Mouse (Mus musculus): ENCODE results near the gene Apobec4.
"Not testable (repeated sequence)": the region's sequence is repeated elsewhere in the genome, so short reads cannot be mapped to it uniquely, and the experiment has no call there.

Apobec4 gene

DNA sequence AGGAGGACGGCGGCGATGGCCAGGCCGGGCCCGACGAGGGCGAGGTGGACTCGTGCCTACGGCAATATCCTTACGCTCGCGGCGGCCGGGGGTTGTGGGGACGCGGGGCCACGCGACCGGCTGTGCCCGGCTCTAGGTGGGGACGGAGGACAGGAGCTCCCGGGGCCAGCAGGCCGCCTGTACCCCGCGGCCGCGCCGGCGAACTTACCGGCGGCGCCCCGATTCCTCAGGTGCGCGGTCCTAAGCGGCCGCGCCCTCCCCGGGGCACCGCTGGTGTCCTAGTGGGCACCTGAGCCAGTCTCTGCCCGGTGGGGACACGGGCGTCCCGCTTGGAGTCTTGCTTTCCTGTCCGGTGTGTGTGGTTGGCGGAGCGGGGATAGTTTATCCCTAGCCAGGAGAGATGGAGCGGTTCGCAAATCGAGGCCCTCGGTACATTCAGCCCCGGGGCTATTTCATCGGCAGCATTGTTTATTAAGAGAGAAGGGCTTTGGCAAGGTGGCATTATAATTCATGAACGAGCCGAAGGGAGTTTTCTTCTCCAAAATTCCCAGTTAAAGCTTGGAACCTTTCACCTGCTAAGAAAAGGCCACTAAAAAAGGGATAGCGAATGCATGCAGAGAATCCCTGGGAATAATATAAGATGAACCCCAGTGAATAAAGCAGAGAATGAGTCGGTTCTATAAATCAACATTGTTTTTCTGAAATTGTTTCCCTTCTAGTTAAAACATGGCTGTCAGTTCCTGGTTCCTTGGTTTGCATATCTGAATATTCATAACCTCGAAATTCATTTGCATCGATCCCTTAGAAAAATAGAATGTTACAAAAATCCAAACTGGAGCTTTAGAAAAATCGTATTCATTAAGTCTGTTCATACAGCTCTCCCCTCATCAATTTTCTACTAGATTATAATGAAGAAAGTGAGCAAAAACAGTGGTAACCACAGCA is 16.7 kb downstream of the Apobec4 start:
- no peak for DNase-seq (ENCODE audit: low spot score)

- peak; percentile 93 for DNase-seq (ENCODE audit: low spot score)
Observed at GRCm38 (mm10) chr1:152767749-152768488, 17.6 kb downstream of the Apobec4 start.

DNA sequence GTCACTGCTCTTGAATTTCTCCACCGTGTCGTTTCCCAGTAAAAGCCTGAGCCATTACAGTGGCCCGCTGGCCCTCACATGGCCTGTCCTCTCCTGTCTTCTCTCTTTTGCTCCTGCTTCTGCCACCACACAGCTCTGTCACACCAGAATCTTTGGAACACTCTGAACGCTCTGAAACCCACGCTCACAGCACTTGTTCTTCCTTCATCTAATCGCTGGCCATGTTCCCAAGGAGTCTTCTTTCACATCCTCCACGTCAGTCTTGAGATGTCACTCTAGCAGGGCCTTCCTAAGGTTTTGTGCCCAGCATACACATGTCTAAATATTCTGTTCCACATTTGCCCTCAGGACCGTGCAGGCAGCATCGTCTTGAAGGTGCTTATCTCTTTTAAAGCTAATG is 20.7 kb downstream of the Apobec4 start:
- DNase-seq (ENCODE audit: low spot score) = peak; percentile 41

DNA sequence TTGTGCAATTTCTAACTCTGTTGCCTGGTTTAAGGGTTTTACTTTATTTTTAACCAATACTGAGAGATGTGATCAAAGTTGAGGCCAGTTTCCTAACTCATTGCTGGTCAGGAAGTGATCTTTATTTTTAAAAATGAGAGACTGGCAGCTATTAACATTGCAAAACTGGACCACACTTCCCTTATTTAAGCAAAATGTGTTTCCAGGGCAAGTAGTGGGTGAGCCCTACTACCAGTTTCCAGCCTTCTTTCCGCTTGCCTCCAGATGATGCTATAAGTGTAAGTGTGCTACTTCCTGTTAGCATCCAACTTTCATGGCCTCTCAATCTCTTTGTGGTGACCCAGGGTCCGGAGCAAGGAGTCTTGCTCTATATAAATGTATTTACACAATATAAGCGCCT is 24.2 kb downstream of the Apobec4 start:
- DNase-seq (ENCODE audit: low spot score) = not testable (repeated sequence)

DNA sequence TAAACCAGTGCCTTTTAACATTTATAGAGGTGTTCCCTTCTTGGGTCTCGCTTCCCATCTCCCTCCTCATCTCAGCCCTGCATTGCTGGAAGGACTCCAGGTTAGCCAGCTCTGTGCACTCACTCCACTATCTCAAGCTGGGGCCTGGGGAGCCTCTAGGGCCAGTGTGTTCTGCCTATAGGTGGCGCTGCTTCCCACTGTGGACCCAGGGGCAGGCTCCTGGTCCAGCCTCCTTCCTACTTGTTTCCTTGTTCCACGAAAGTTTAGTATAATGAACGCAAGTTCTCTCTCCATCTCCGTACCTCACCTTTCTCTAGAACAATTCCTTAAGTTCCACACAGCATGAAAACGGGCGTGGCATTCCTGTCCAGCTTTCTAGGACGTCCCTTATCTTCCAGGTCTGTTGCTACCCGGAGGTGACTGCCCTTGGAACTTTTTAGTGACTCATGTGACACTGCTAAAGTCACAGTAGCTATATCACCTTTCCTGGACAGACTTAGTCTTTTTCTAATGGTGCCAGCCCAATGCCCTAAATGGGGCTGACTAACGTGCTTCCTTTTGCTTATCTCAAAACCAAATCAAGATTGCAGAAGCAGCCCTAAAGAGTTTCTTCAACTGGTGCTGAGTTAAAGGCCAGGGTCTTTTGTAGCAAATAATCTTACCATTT is 28.9 kb downstream of the Apobec4 start:
- DNase-seq (ENCODE audit: low spot score) = peak; percentile 80

- no peak for DNase-seq (ENCODE audit: low spot score)
Observed at GRCm38 (mm10) chr1:152784620-152785019, 34.3 kb downstream of the Apobec4 start.

- DNase-seq (ENCODE audit: low spot score) = not testable (repeated sequence)
Observed at GRCm38 (mm10) chr1:152785446-152785845, 35.1 kb downstream of the Apobec4 start.

GRCm38 (mm10) chr1:152786953-152787352 is 36.6 kb downstream of the Apobec4 start:
- no peak for DNase-seq (ENCODE audit: low spot score)

DNA sequence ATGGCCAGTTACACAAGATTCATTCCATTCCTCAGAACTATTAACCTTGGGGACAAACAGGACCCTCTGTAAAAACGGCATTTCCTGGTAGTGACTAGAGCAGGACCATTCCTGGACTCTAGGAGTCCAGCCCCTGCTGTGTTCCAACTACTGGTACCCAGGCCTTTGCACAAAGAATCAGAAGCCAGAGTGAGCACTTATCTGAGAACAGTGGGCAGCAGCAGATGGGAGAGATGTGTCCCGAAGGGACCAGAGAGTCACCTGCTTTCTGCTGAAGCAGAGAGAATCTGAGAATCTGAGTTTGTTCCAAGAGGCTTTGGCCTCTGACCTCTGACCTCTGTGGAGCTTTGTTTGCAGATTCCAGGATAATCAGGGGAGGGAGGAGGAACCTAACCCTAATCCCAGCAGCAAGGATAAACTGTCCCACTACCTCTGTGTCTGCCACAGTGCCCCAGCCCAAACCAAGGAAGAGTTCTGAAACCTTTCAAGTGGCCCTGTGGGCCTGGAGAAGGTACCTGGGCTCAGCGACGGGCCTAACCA is 37.8 kb downstream of the Apobec4 start:
- DNase-seq (ENCODE audit: low spot score) = no peak

- DNase-seq (ENCODE audit: low spot score) = no peak
Observed at GRCm38 (mm10) chr1:152790254-152790653, 39.9 kb downstream of the Apobec4 start.

DNA sequence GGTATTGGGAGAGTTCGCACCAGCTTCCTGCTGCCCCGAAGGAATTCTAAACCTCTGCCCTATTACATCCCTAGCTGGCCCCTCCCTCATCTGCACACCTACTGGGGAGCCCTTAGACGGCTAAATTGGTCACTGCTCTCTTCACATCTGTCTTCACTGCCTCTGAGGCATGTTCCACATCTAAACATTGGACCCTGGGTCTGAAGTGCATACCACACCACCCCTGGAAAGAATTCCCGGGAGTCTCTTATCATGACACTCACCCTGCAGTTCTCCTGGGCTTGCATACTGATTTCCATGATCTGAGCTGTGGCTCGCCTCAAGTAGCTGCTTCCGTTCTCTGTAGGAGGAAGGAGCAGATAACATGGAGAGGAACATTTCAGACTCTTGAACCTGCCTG is 40.5 kb downstream of the Apobec4 start:
- no peak for DNase-seq (ENCODE audit: low spot score)

DNA sequence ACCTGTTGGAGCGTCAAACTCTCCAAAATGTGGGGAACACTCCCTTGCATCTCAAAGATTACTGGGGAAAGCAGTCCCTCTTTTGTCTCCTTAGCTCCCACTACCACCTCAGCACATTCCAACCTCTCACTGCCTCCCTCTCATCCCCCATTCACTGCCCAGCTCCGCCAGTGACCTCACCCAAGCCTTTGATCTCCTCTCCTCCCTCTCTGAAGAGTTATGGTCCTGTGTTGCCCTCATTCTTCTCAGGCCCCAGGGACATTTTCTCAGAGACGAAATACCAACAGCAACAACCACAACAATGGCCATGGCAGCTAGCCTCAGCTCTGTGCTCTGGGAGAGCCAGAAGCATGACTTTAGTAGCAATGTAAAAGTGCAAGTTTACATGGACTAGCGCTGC is 40.9 kb downstream of the Apobec4 start:
- no peak for DNase-seq (ENCODE audit: low spot score)

GRCm38 (mm10) chr1:152792736-152793494 is 42.6 kb downstream of the Apobec4 start:
- DNase-seq (ENCODE audit: low spot score) = peak; percentile 66

DNA sequence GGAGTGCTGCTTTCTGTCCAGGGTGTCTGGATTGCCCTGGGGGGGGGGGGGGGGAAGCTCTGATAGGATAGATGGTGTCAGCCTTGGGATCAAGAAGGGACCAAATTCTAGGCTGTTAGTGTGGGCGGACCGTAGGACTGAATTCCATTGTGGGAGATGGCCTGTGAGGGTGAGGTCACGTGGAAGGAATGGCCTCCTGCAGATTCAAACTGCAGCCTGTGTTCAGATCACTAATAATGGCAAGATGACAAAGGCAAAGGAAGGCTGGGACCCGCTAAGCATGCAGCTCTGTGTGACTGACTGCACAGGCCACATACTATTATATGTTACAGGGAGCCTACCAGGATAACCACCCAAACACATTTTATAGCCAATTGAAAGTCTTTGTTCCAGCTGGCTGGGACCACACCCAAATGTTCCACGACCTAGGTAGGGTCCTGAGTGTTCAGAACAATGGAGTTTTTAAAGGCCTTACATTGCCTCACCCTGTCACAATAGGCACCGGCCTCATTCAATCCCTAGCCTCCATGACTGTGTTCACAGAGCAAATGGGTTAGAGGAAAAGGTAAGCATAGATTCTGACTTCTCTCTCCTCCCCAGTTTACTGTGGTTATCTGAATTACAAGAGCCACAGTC is 43.3 kb downstream of the Apobec4 start:
- no peak for DNase-seq (ENCODE audit: low spot score)

DNA sequence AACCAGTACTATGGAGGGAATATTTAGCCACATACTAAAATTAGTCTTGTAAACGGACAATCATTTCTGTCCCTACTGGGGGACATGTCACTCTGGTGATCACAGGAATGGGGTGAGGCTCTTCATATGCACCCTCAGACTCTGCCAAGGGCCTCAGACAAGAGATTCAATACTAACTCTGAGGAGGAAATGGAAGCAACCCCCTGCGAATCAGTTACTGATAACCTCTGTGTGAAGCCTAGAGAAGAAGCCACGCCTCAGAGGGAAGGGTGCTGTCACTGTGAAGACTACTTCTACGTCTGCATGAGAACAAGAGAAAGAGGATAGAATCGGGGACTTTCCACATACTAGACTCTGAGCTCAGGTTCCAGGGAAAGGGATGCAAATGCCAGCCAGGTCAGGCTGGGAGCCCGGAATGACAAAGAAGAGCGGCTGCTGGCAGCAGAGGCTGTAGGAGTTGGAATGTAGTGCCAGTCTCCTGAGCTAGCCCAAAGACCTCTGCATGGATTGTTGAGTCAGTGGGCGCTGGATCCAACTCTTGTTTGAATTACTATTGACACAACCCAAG is 45.4 kb downstream of the Apobec4 start:
- no peak for DNase-seq (ENCODE audit: low spot score)

DNA sequence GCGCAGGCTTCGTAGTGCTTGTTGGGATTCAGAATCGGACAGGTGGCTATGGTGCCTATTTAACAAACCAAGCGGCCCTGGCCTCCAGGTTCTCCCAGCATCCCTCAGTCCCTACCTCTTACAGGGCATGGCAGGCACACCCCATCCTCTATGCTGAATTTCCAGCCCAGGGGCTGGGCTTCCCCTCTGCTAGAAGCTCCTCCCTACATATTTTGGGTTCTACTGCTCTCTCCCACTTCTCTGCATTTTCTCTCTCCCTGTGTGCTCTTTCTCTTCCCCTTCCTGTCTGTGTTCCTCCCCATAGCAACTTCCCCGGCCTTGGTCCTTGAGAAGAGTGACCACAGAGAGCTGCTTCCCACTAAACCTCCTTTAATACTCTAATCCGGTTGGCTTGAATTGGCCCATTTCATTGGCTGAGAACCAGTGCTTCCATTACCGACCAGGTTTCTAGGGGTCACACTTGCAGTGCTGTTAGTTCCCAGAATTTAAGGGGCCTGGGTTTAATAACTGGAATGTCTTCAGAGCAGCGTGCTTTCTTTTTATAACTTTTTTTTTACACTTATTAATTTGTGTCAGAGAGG is 46.4 kb downstream of the Apobec4 start:
- DNase-seq (ENCODE audit: low spot score) = no peak

DNA sequence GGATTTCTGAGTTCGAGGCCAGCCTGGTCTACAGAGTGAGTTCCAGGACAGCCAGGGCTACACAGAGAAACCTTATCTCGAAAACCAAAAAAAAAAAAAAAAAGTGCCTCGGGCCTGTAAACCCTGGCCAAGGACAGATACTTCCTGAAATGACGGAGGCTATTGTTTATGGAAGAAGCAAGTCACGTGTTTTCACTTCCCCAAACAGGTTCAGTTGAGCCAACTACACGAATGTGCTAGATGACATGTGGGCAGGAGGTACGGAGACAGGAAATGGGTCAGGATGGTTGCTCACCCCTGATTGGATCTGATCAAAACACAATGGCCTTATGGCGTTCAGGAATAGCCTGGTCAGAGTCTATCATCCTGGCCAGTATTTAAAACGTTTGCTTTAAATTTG is 47.8 kb downstream of the Apobec4 start:
- no peak for DNase-seq (ENCODE audit: low spot score)

DNA sequence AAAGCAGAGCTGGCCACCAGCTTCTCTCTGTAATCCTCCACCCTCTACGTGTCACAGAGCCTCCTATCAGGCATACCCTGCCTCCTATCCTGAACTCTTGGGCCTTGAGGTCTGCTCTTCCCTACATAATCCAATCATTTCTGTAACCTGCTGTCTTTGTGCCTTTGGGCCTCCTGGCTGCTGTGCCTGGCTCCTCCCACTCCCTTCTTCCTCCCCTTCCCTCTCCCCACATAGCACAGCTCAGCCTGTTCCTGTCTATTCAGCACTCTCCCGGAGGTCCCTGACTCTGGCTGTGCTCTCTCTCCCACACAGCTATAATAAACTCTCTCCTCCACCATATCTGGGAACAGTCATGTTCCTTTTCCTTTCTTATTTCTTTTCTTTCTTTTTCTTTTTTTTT is 49.5 kb downstream of the Apobec4 start, which contains the start of gene Ncf2:
Gene Ncf2 (plus strand): TSS at position 298 of the 400 bp plus-strand sequence.
- DNase-seq (ENCODE audit: low spot score) = no peak

- no peak for DNase-seq (ENCODE audit: low spot score)
Observed at GRCm38 (mm10) chr1:152800633-152801176, 50.4 kb downstream of the Apobec4 start.

GRCm38 (mm10) chr1:152804907-152805306 is 54.6 kb downstream of the Apobec4 start:
- no peak for DNase-seq (ENCODE audit: low spot score)
